9 mouse cellular contexts compared by ENCODE assay signal in genomic region chr7:142894669-142895068, GRCm38 (mm10). TPM values are rescaled to one million over a fixed set of nuclear protein-coding genes. Genes with fewer than 3 reads are reported as not detected.
DNase-seq lines count a peak whose midpoint lies in the region; ATAC-seq and TF ChIP-seq lines count a peak whose summit lies in the region.
"Had no signal": no experiment of that assay in that cellular context is flagged by ENCODE, and none has a peak within 500 bp of the region (broad histone marks: within the 10 kb centered on the region; RNA-seq: fewer than 3 reads in every experiment).

No protein-coding gene starts in this region.

- in situ Hi-C loops in ES-E14 (cut with MboI; ENCODE audit: low sequenced_read_pairs in 2 of 2, unreplicated experiment in 2 of 2), result no loop called here

- H3K9me3 ChIP-seq in ES-E14 (ENCODE audit: control insufficient read depth, insufficient read depth, low read depth, low read length), result no peaks in the 10 kb centered on the region
- H3K9me3 ChIP-seq in forebrain, embryonic 11.5 days (ENCODE audit: control insufficient read depth, low read length), result no peaks in the 10 kb centered on the region
- H3K9me3 ChIP-seq: lung, embryonic 15.5 days had no signal

- H3K4me2 ChIP-seq in forebrain, embryonic 11.5 days (ENCODE audit: low read depth, low read length, severe bottlenecking), result no peak overlapping the region
- H3K4me2 ChIP-seq: lung, embryonic 15.5 days had no signal

- H3K36me3 ChIP-seq in ES-E14 (ENCODE audit: control insufficient read depth, insufficient read depth, low read length, poor library complexity, severe bottlenecking), result no peaks in the 10 kb centered on the region
- no peaks in the 10 kb centered on the region for H3K36me3 ChIP-seq in forebrain, embryonic 11.5 days (ENCODE audit: control insufficient read depth, insufficient read depth, low read length)
- H3K36me3 ChIP-seq: lung, embryonic 15.5 days had no signal

- WGBS in forebrain, embryonic 11.5 days, result 8% methylated on average over 3 of the region's 3 CpGs

- H3K4me3 ChIP-seq in ES-E14 (ENCODE audit: insufficient read depth in 1 of 2, low read depth in 1 of 2, low read length in 2 of 2, poor library complexity in 1 of 2, severe bottlenecking in 1 of 2), result no peak overlapping the region
- no peak overlapping the region for H3K4me3 ChIP-seq in forebrain, embryonic 11.5 days (ENCODE audit: low read depth, low read length)
- no peak overlapping the region for H3K4me3 ChIP-seq in layer of hippocampus, adult 2 months
- H3K4me3 ChIP-seq: lung, embryonic 15.5 days had no signal

- no peak overlapping the region for H3K27ac ChIP-seq in ES-E14 (ENCODE audit: insufficient read depth, low read depth, low read length, poor library complexity, severe bottlenecking)
- no peak overlapping the region for H3K27ac ChIP-seq in forebrain, embryonic 11.5 days (ENCODE audit: low read depth, low read length)
- no peak overlapping the region for H3K27ac ChIP-seq in layer of hippocampus, adult 2 months
- H3K27ac ChIP-seq: lung, embryonic 15.5 days had no signal

- peak; percentile 98 for TF ChIP-seq CTCF in layer of hippocampus, adult 2 months (conservative IDR thresholded peaks at IDR 0.05)

- DNase-seq in ES-E14 (ENCODE audit: low read depth, low spot score), result peak; percentile 87
- DNase-seq in c-Kit-negative CD71-positive TER-119-positive erythroid progenitor cells, embryonic 14.5 days (ENCODE audit: low read depth, low spot score), result peak; percentile 54
- DNase-seq in forebrain, embryonic 11.5 days (ENCODE audit: low spot score), result peak; percentile 93
- peak; percentile 81 to 87 for DNase-seq in heart, postnatal 14 days
- DNase-seq in layer of hippocampus, adult 2 months (ENCODE audit: low spot score in 2 of 2), result peak; percentile 66 to 90
- peak; percentile 67 for DNase-seq in lung, postnatal 25 days (ENCODE audit: low spot score)
- DNase-seq in retina, postnatal 7 days (ENCODE audit: low read depth, low spot score), result peak; percentile 84
- peak; percentile 83 for DNase-seq in thymus, postnatal 4 days

- ATAC-seq in forebrain, embryonic 11.5 days (replicated peaks; ENCODE audit: low FRiP score), result peak; percentile 58; the same call in 1 of the 2 replicates

- H3K9ac ChIP-seq in ES-E14 (ENCODE audit: insufficient read depth, low read depth, low read length, poor library complexity, severe bottlenecking), result no peak overlapping the region
- no peak overlapping the region for H3K9ac ChIP-seq in forebrain, embryonic 11.5 days (ENCODE audit: low read length)
- H3K9ac ChIP-seq: lung, embryonic 15.5 days had no signal

- H3K4me1 ChIP-seq in ES-E14 (ENCODE audit: control insufficient read depth in 2 of 2, insufficient read depth in 2 of 2, low read length in 2 of 2, poor library complexity in 1 of 2), result peaks cover 0 to 3% of the 10 kb centered on the region in 2 experiments; a peak in 1 of 4 replicates
- 0 out of 2 replicates have a peak, but pooled peaks cover 3% of the 10 kb centered on the region for H3K4me1 ChIP-seq in forebrain, embryonic 11.5 days (replicated peaks; ENCODE audit: control insufficient read depth, insufficient read depth, low read length)
- H3K4me1 ChIP-seq: lung, embryonic 15.5 days had no signal

- H3K27me3 ChIP-seq in forebrain, embryonic 11.5 days (ENCODE audit: control insufficient read depth, insufficient read depth, low read length), result no peaks in the 10 kb centered on the region

- intact Hi-C loops in heart, postnatal 14 days (cut with DNase I), result loop anchor here (1.0 to 5.0 kb wide), 3 partner anchors 25 to 192 kb away; partner anchors contain the start of gene Tspan32

TF ChIP-seq in ES-E14, 5 proteins besides CTCF, POLR2A, EP300 and RAD21:
- TF ChIP-seq CHD2 (IDR thresholded peaks at IDR 0.05; ENCODE audit: low read depth, low read length) (no peak), HCFC1 (IDR thresholded peaks at IDR 0.05; ENCODE audit: borderline replicate concordance, insufficient read depth, low read length) (no peak), ZC3H11A (IDR thresholded peaks at IDR 0.05; ENCODE audit: borderline replicate concordance, low read depth, low read length) (peak; percentile 81; the same call in 1 of the 2 replicates), MAFK (IDR thresholded peaks at IDR 0.05; ENCODE audit: insufficient read depth, low read depth, low read length) (no peak), ZNF384 (IDR thresholded peaks at IDR 0.05; ENCODE audit: low read depth, low read length) (no peak)

RNA-seq across cellular contexts. Expression of gene Th, which starts 36.3 kb away (rescaled TPM):
- total RNA-seq in ES-E14 (2012; rRNA removed), result 0.80 TPM in 1 of 2 replicates, not detected in the other
- polyA plus RNA-seq in forebrain, embryonic 11.5 days (2014; fragmentation: Nextera tagmentation; extraction: Ambion mirVana), result 18.7 and 19.8 TPM in 2 replicates
- total RNA-seq in heart, postnatal 14 days (2021), result not detected
- total RNA-seq in layer of hippocampus, adult 2 months (2021), result under 1 TPM; 0.36 to 0.93 TPM
